Mouse (Mus musculus) G1E (cell line): ENCODE data around the gene Nbas.

Experiments
- CTCF ChIP-seq: IDR thresholded peaks from 2 replicates; pipeline ENCODE4 v1.5.1; 2012; ENCODE audit warnings: low read depth, low read length, inconsistent platforms, mixed read lengths
- POLR2AphosphoS5 ChIP-seq: IDR thresholded peaks from 2 replicates; pipeline ENCODE4 v1.6.1; 2012; ENCODE audit warnings: low read depth, low read length, inconsistent platforms; ENCODE audit not compliant: insufficient replicate concordance
- TAL1 ChIP-seq: conservative IDR thresholded peaks from 2 replicates; pipeline ENCODE4 v1.6.1; 2012; ENCODE audit warnings: low read depth, low read length, inconsistent platforms, mixed read lengths

DNA sequence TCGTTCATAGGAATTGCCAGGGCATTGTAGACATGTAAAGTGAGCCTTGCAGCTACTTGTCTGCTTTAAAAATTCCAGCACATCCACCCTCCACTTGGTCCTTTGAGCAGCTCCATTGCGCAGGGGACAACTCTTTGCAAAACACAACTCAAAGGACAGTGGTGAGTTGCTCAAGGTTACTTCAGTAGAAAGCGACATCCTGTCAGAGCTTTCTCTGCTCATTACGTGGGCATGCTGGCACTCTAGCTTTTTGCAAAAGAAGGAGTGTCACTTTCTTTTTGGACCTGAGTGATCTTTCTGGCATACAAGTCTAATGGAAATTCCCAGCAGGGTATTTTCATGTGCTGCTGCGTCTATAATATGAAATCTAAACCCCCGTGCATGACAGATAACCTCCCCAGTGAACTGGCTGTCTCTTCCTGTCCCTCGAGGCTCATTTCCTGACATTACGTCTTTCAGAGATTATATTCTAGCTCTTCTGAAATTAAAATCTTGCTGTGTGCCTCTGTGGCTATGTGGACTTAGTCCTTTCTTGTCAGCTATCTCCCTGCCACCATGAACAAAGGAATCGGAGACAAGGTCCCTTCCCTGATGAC lies 192.7 kb downstream of the Nbas start:
- no peak for TF ChIP-seq POLR2AphosphoS5
- no peak for TF ChIP-seq CTCF
- TF ChIP-seq TAL1: no peak
